Mouse (Mus musculus) urinary bladder, postnatal 36 days (tissue): ENCODE measurements at regions not wholly inside any gene's neighbourhood (a gene's known extent, or its start where the extent isn't known, plus 50 kb on each side); places are given as distances from the start of the nearest gene placed in this dataset.

ENCODE experiments used
- DNase-seq, 2 experiments: peaks; one replicate each; pipeline ENCODE4 v3.0.0; 2022; ENCODE audit warnings: low spot score in 2 of 2, mixed read lengths in 1 of 2

DNA sequence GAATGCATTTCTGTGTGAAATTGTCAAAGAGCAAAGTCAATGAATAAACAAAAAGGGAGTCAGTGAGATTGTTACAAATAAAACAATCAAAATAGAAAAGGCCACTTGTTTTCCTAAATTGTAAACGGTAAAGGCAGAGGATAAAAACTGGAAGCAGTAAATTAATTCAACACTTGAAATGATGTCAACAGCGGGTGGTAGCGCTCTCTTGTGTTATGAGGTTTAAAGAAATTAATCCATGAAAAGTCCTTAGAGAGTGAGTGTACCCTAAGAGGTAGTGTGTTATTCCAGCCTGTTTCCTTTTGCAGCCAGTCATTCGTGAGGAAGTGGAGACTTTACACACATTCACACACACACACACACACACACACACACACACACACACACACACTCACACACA, 73.2 kb upstream of the Zc3h12c start:
- no peak for DNase-seq

- no peak for DNase-seq
Observed at GRCm38 (mm10) chr9:52240585-52241320, 72.4 kb upstream of the Zc3h12c start.

- no peak for DNase-seq
Observed at GRCm38 (mm10) chr9:52234775-52235174, 66.4 kb upstream of the Zc3h12c start.

- DNase-seq, result no peak
Observed at GRCm38 (mm10) chr9:52229589-52229988, 61.2 kb upstream of the Zc3h12c start.

- DNase-seq, result no peak
Observed at GRCm38 (mm10) chr9:52225646-52226045, 57.3 kb upstream of the Zc3h12c start.

DNA sequence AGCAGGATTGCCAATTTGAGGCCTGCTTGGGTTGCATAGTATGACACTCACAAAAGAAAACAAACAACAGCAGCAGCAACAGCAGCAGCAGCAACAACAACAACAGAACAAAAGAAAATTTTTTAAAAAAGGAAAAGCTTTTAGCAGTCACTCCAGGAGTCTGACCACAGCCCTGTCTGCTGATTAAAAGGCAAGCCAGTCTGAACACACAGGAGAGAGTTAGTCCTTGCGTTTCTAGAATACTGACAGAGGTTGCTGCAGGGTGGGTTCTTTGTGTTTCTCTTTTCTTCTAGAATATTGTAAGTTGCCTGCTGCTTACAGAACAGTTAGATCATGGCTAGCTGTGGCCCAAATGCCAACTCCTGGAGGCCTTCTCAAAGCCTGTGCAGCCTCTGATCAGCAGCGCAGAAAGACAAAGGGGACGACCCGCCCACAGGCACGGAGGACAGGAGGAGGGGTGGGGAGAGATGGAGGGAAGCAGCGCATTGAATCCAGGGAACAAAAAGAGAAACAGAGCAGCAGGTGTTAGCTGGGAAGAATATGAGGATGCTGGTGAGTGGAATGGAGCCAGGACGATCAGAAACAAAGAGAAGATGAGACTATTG, 55.2 kb upstream of the Zc3h12c start:
- no peak for DNase-seq
